Mouse (Mus musculus) olfactory bulb, adult 2 months (tissue): ENCODE measurements at regions not wholly inside any gene's neighbourhood (a gene's known extent, or its start where the extent isn't known, plus 50 kb on each side); places are given as distances from the start of the nearest gene placed in this dataset.

ENCODE experiments used
- H3K27ac ChIP-seq: fragments of 200-500 bp; 2 replicates; pipeline ENCODE4 v1.5.1; 2012; ENCODE audit warnings: low read depth, low read length; ENCODE audit not compliant: insufficient read depth
- H3K4me1 ChIP-seq: fragments of 200-500 bp; 2 replicates; pipeline ENCODE4 v1.6.1; 2012; ENCODE audit warnings: low read length; ENCODE audit not compliant: control insufficient read depth, insufficient read depth
- H3K4me3 ChIP-seq: fragments of 200-500 bp; 2 replicates; pipeline ENCODE4 v1.5.1; 2012; ENCODE audit warnings: mild to moderate bottlenecking, low read depth, low read length, moderate library complexity; ENCODE audit not compliant: insufficient read depth
- CTCF ChIP-seq: fragments of 200-500 bp; IDR thresholded peaks from 2 replicates; pipeline ENCODE4 v1.5.1; 2012; ENCODE audit warnings: low read depth, mild to moderate bottlenecking, low read length, moderate library complexity; ENCODE audit not compliant: insufficient read depth
- POLR2A ChIP-seq: fragments of 200-500 bp; IDR thresholded peaks from 2 replicates; pipeline ENCODE4 v1.6.1; 2012; ENCODE audit warnings: mild to moderate bottlenecking, low read depth, low read length, moderate library complexity; ENCODE audit not compliant: insufficient read depth
- WGBS: fragments of 180-500 bp; shearing (Covaris S2); methylation state at CpG from one replicate; pipeline ENCODE4 v1.1.7; 2018; 5-methylcytosine and 5-hydroxymethylcytosine counted together

GRCm38 (mm10) chr4:4219701-4220100 lies 142.4 kb upstream of the Sdr16c6 start:
- TF ChIP-seq POLR2A = no peak
- no peak for TF ChIP-seq CTCF
- H3K4me1 ChIP-seq = no peaks in the 10 kb centered on the region
- whole genome bisulfite sequencing = 88% methylated on average over 2 of the region's 2 CpGs
- no peak overlapping the region for H3K4me3 ChIP-seq
- no peak overlapping the region for H3K27ac ChIP-seq

- no peak overlapping the region for H3K4me3 ChIP-seq
- H3K4me1 ChIP-seq = no peaks in the 10 kb centered on the region
- TF ChIP-seq POLR2A (no peak), CTCF (no peak)
- WGBS = 60% methylated on average over 2 of the region's 2 CpGs
- no peak overlapping the region for H3K27ac ChIP-seq
Measured at GRCm38 (mm10) chr4:4211892-4212291, 134.6 kb upstream of the Sdr16c6 start.

GRCm38 (mm10) chr4:4205158-4205557 lies 127.8 kb upstream of the Sdr16c6 start:
- Histone ChIP-seq H3K27ac (no peak overlapping the region), H3K4me1 (no peaks in the 10 kb centered on the region), H3K4me3 (no peak overlapping the region)
- TF ChIP-seq POLR2A (no peak), CTCF (no peak)
- 83% methylated on average over 1 of the region's 1 CpGs for WGBS

GRCm38 (mm10) chr4:4199309-4199708 lies 122.0 kb upstream of the Sdr16c6 start:
- TF ChIP-seq CTCF (no peak), POLR2A (no peak)
- no peak overlapping the region for H3K27ac ChIP-seq
- 60% methylated on average over 2 of the region's 2 CpGs for WGBS
- no peak overlapping the region for H3K4me3 ChIP-seq
- peaks cover 3% of the 10 kb centered on the region for H3K4me1 ChIP-seq

- Histone ChIP-seq H3K4me3 (no peak overlapping the region), H3K4me1 (peaks cover 3% of the 10 kb centered on the region), H3K27ac (peak overlapping the region; percentile 87)
- 27% methylated on average over 2 of the region's 2 CpGs for WGBS
- TF ChIP-seq CTCF = no peak
- TF ChIP-seq POLR2A = no peak
Measured at GRCm38 (mm10) chr4:4195834-4196233, 118.5 kb upstream of the Sdr16c6 start.

GRCm38 (mm10) chr4:4195250-4195649 lies 117.9 kb upstream of the Sdr16c6 start:
- H3K27ac ChIP-seq = peak overlapping the region; percentile 87; the same call in 1 of the 2 replicates
- H3K4me3 ChIP-seq = no peak overlapping the region
- peaks cover 3% of the 10 kb centered on the region for H3K4me1 ChIP-seq
- no peak for TF ChIP-seq POLR2A
- TF ChIP-seq CTCF = no peak
- WGBS = 58% methylated on average over 8 of the region's 8 CpGs
